Mouse (Mus musculus) gastrocnemius, postnatal 25 days (tissue): ENCODE results near the gene Mapt. TPM values are rescaled to one million over a fixed set of nuclear protein-coding genes. Genes with fewer than 3 reads are reported as not detected.
"Not testable (repeated sequence)": the region's sequence is repeated elsewhere in the genome, so short reads cannot be mapped to it uniquely, and the experiment has no call there.

ENCODE experiments used
- DNase-seq: peaks from one replicate; pipeline ENCODE4 v3.0.0; 2022
- total RNA-seq, 2 experiments: library from RNA; stranded (reverse); gene quantifications; 1 replicate in 1 of 2; 2 replicates in 1 of 2; pipeline ENCODE4 v1.2.3; 2021

Mapt gene
- total RNA-seq, 2 experiments from 2014 or later: 52.5 to 58.5 TPM

GRCm38 (mm10) chr11:104233101-104233500 is 1.9 kb downstream of the Mapt start:
- DNase-seq: no peak

GRCm38 (mm10) chr11:104233574-104234206 is 2.5 kb downstream of the Mapt start:
- DNase-seq: no peak

- DNase-seq: no peak
Observed at GRCm38 (mm10) chr11:104234680-104235079, 3.5 kb downstream of the Mapt start.

GRCm38 (mm10) chr11:104235881-104236280 is 4.7 kb downstream of the Mapt start:
- no peak for DNase-seq

- peak; percentile 76 for DNase-seq
Observed at GRCm38 (mm10) chr11:104237226-104237625, 6.0 kb downstream of the Mapt start.

GRCm38 (mm10) chr11:104237958-104238747 is 7.0 kb downstream of the Mapt start:
- no peak for DNase-seq

GRCm38 (mm10) chr11:104245478-104245877 is 14.3 kb downstream of the Mapt start:
- not testable (repeated sequence) for DNase-seq

- no peak for DNase-seq
Observed at GRCm38 (mm10) chr11:104246171-104246694, 15.0 kb downstream of the Mapt start.

GRCm38 (mm10) chr11:104247141-104247717 is 16.0 kb downstream of the Mapt start:
- DNase-seq: peak; percentile 19

GRCm38 (mm10) chr11:104249420-104249819 is 18.2 kb downstream of the Mapt start:
- DNase-seq: peak; percentile 73

GRCm38 (mm10) chr11:104251121-104251520 is 19.9 kb downstream of the Mapt start:
- DNase-seq: no peak

- no peak for DNase-seq
Observed at GRCm38 (mm10) chr11:104252094-104252493, 20.9 kb downstream of the Mapt start.

GRCm38 (mm10) chr11:104254408-104255039 is 23.3 kb downstream of the Mapt start:
- DNase-seq: peak; percentile 25

- no peak for DNase-seq
Observed at GRCm38 (mm10) chr11:104256179-104256578, 25.0 kb downstream of the Mapt start.

GRCm38 (mm10) chr11:104258991-104259390 is 27.8 kb downstream of the Mapt start:
- DNase-seq: no peak

- no peak for DNase-seq
Observed at GRCm38 (mm10) chr11:104264683-104265082, 33.5 kb downstream of the Mapt start.

- DNase-seq: no peak
Observed at GRCm38 (mm10) chr11:104265669-104266068, 34.5 kb downstream of the Mapt start.

GRCm38 (mm10) chr11:104267380-104267779 is 36.2 kb downstream of the Mapt start:
- peak; percentile 77 for DNase-seq

- no peak for DNase-seq
Observed at GRCm38 (mm10) chr11:104269385-104269822, 38.2 kb downstream of the Mapt start.

- DNase-seq: no peak
Observed at GRCm38 (mm10) chr11:104270452-104270851, 39.3 kb downstream of the Mapt start.

- DNase-seq: no peak
Observed at GRCm38 (mm10) chr11:104270876-104271275, 39.7 kb downstream of the Mapt start.

GRCm38 (mm10) chr11:104271876-104272275 is 40.7 kb downstream of the Mapt start:
- DNase-seq: no peak
